Mouse (Mus musculus) liver, embryonic 14.5 days (tissue): ENCODE data around the gene Gm9913.

Source experiments
- CTCF ChIP-seq: IDR thresholded peaks from 2 replicates; pipeline ENCODE4 v1.5.1; 2016; ENCODE audit warnings: antibody characterized with exemption, low read depth, control low read depth
- EP300 ChIP-seq: IDR thresholded peaks from 2 replicates; pipeline ENCODE4 v1.6.1; 2016; ENCODE audit warnings: antibody characterized with exemption, low read depth

- TF ChIP-seq EP300 (no peak), CTCF (no peak)
Observed at GRCm38 (mm10) chr2:125506316-125507054, 1.6 kb downstream of the Gm9913 start.
